Mouse (Mus musculus): Measurements from ENCODE around the gene Adgrd1. TPM values are rescaled to one million over a fixed set of nuclear protein-coding genes. Genes with fewer than 3 reads are reported as not detected.

Adgrd1 gene
- polyA plus RNA-seq, 1 experiment from 2014 or later: 0.15 TPM

DNA sequence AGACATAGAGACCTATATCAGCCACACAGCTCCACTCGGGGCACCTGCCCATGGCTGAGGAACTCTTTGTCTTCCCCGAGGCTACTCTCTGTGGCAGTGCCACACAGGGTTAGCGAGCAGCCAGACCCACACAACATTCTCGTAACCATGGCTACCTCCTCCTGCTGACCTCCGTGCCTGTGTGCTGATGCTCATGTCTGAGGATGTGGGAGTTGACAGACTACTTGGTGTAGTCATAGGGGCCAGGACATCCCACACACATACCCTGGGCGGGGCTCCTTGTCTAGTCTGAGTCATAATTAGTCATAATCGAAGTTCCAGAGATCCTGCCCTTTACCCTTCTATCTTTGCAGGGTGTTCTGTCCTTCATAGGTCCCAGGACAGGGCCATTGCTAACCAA is 93.5 kb downstream of the Adgrd1 start:
- 67% methylated on average over 7 of the region's 7 CpGs for WGBS
- H3K27ac ChIP-seq (ENCODE audit: low read depth, low read length): no peak overlapping the region

DNA sequence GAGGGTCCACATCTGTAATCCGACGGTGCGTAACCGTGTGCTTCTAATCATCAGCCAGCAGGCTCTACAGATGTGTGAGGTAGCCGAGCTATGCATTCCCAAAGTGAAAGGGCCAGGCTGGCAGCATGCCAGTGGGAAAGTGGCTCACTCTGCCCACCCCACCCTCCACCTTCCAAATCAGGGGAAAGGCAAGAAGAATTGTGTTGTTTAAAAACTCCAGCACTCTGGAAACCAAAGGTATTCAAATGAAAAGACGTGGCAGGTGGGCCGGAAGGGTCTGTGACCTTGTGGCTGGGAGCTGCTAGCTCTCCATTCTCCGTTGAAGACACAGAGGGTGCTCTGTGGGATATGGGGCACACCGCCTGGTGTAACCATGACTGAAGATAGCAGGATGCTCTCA is 100.0 kb downstream of the Adgrd1 start:
- no peaks in the 10 kb centered on the region for H3K9me3 ChIP-seq (replicated peaks; ENCODE audit: control insufficient read depth, low read length)
- H3K9ac ChIP-seq (ENCODE audit: low read length): no peak overlapping the region
- H3K4me1 ChIP-seq (ENCODE audit: control insufficient read depth, insufficient read depth, low read length): peaks cover 8% of the 10 kb centered on the region
- no peak overlapping the region for H3K4me2 ChIP-seq (ENCODE audit: low read length)
- no peak overlapping the region for H3K4me3 ChIP-seq (ENCODE audit: low read depth, low read length)
- ATAC-seq (no peak), DNase-seq (ENCODE audit: low spot score) (no peak)
- no peaks in the 10 kb centered on the region for H3K27me3 ChIP-seq (replicated peaks; ENCODE audit: control insufficient read depth, insufficient read depth, low read length)
- no peaks in the 10 kb centered on the region for H3K36me3 ChIP-seq (ENCODE audit: control insufficient read depth, insufficient read depth, low read length)
- 42% methylated on average over 9 of the region's 9 CpGs for WGBS
- H3K27ac ChIP-seq (ENCODE audit: low read depth, low read length): no peak overlapping the region

More for the DNA sequence above, 93.5 kb downstream of the Adgrd1 start:
- Histone ChIP-seq H3K4me1 (ENCODE audit: control insufficient read depth, insufficient read depth, low read length) (no peaks in the 10 kb centered on the region), H3K4me3 (ENCODE audit: low read depth, low read length) (no peak overlapping the region), H3K9me3 (replicated peaks; ENCODE audit: control insufficient read depth, low read length) (no peaks in the 10 kb centered on the region), H3K9ac (ENCODE audit: low read length) (no peak overlapping the region), H3K27me3 (replicated peaks; ENCODE audit: control insufficient read depth, insufficient read depth, low read length) (no peaks in the 10 kb centered on the region), H3K36me3 (ENCODE audit: control insufficient read depth, insufficient read depth, low read length) (no peaks in the 10 kb centered on the region), H3K4me2 (ENCODE audit: low read length) (no peak overlapping the region)
- no peak for ATAC-seq
- no peak for DNase-seq (ENCODE audit: low spot score)

DNA sequence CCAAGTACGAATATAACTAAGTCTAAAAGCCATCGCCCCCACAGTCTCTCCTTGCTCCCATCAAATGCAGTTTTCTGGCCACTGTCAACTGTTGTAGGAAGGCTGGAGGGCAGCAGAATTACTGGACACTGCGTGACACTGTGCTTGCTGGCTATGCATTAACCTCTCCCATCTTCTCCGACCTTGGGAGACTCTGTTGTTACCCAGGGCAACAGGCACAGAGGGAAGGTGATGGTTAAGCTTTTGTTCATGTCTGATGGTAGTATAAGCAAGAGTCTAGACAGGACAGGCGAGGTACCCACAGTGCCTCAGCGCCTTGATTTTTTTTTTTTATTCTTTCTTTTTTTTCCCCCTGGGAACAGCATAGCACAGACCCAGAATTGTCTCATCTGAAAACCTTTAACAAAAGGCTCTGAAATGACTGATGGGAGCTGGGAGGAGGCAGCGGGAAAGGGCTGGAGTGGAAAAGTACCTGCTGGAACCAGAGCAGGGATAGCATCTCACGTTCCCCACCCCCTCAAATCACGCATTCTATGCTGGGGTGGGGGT is 100.5 kb downstream of the Adgrd1 start:
- H3K4me1 ChIP-seq (ENCODE audit: control insufficient read depth, insufficient read depth, low read length): peaks cover 8% of the 10 kb centered on the region
- 50% methylated on average over 9 of the region's 9 CpGs for WGBS
- no peak overlapping the region for H3K4me3 ChIP-seq (ENCODE audit: low read depth, low read length)
- H3K4me2 ChIP-seq (ENCODE audit: low read length): no peak overlapping the region
- no peaks in the 10 kb centered on the region for H3K27me3 ChIP-seq (replicated peaks; ENCODE audit: control insufficient read depth, insufficient read depth, low read length)
- H3K27ac ChIP-seq (ENCODE audit: low read depth, low read length): peak overlapping the region; percentile 36; the same call in 1 of the 2 replicates
- H3K36me3 ChIP-seq (ENCODE audit: control insufficient read depth, insufficient read depth, low read length): no peaks in the 10 kb centered on the region
- H3K9me3 ChIP-seq (replicated peaks; ENCODE audit: control insufficient read depth, low read length): no peaks in the 10 kb centered on the region
- DNase-seq (ENCODE audit: low spot score) (no peak), ATAC-seq (no peak)
- no peak overlapping the region for H3K9ac ChIP-seq (ENCODE audit: low read length)

DNA sequence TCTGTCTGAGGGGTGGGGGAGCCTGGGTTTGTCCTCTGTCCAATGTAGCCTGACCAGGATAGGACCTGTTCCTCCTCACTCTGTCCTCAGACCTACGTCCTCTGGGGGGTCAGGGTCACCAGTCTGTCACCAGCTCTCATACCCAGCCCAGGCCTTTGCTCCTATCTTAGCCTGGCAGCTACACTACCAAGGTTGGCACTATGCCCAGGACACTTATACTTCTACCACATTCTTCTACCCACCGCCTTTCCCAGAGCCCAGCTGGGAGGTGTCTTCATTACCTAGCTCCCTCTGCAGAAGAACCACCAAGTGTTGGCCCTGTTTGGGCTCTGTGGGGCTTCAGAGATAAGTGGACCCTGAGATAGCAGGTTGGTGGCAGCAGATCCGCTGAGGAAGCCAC is 103.6 kb downstream of the Adgrd1 start:
- Histone ChIP-seq H3K4me3 (ENCODE audit: low read depth, low read length) (no peak overlapping the region), H3K4me2 (ENCODE audit: low read length) (no peak overlapping the region), H3K4me1 (ENCODE audit: control insufficient read depth, insufficient read depth, low read length) (peaks cover 8% of the 10 kb centered on the region), H3K36me3 (ENCODE audit: control insufficient read depth, insufficient read depth, low read length) (no peaks in the 10 kb centered on the region), H3K27ac (ENCODE audit: low read depth, low read length) (no peak overlapping the region), H3K9me3 (replicated peaks; ENCODE audit: control insufficient read depth, low read length) (no peaks in the 10 kb centered on the region), H3K9ac (ENCODE audit: low read length) (no peak overlapping the region), H3K27me3 (replicated peaks; ENCODE audit: control insufficient read depth, insufficient read depth, low read length) (no peaks in the 10 kb centered on the region)
- 86% methylated on average over 3 of the region's 3 CpGs for WGBS
- ATAC-seq (no peak), DNase-seq (ENCODE audit: low spot score) (no peak)

DNA sequence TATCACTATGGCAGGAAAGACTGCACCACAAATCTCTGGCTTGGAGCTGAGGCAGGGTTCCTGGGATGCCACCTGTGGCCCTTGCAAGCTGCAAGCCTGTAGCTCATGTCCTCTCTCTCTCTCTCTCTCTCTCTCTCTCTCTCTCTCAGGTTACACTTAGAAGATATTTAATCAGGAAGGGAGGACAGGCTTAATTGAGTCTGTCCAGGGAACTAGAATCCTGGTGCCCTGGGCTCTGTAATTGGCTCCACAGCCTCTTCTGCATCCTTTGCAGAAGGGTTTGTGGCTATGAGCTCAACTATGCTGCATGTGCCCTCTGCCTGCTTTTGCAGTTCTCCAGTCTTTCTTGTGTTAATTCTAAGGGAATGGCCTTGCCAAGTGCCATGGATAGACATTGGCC is 111.7 kb downstream of the Adgrd1 start:
- Histone ChIP-seq H3K9ac (ENCODE audit: low read length) (no peak overlapping the region), H3K36me3 (ENCODE audit: control insufficient read depth, insufficient read depth, low read length) (no peaks in the 10 kb centered on the region), H3K9me3 (replicated peaks; ENCODE audit: control insufficient read depth, low read length) (no peaks in the 10 kb centered on the region), H3K4me1 (ENCODE audit: control insufficient read depth, insufficient read depth, low read length) (0 out of 2 replicates have a peak, but pooled peaks cover 3% of the 10 kb centered on the region), H3K27ac (ENCODE audit: low read depth, low read length) (no peak overlapping the region), H3K4me3 (ENCODE audit: low read depth, low read length) (no peak overlapping the region), H3K27me3 (replicated peaks; ENCODE audit: control insufficient read depth, insufficient read depth, low read length) (no peaks in the 10 kb centered on the region), H3K4me2 (ENCODE audit: low read length) (no peak overlapping the region)
- ATAC-seq (no peak), DNase-seq (ENCODE audit: low spot score) (no peak)

DNA sequence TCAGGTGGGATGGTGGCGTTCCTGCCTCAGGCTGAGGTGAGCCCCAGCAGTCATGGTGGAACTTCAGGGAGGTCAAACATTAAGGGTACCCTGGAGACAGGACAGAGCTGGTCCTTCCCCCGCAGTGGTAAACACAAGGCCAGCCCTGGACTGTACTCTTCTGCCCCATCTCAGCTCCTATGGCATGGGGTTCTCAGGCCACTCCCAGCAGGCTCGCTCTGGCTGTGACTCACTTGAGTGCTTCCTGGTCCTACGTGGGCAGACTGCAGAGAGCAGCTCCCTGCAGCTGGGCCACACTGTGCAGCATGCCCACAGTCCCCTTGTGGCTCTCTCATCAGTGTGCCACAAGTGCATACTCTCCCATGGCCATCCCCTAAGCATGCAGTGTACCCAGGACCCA is 112.3 kb downstream of the Adgrd1 start:
- no peak overlapping the region for H3K27ac ChIP-seq (ENCODE audit: low read depth, low read length)
- H3K4me3 ChIP-seq (ENCODE audit: low read depth, low read length): no peak overlapping the region
- H3K9me3 ChIP-seq (replicated peaks; ENCODE audit: control insufficient read depth, low read length): no peaks in the 10 kb centered on the region
- ATAC-seq (no peak), DNase-seq (ENCODE audit: low spot score) (no peak)
- H3K4me1 ChIP-seq (ENCODE audit: control insufficient read depth, insufficient read depth, low read length): 0 out of 2 replicates have a peak, but pooled peaks cover 3% of the 10 kb centered on the region
- 73% methylated on average over 4 of the region's 4 CpGs for WGBS
- H3K9ac ChIP-seq (ENCODE audit: low read length): no peak overlapping the region
- H3K27me3 ChIP-seq (replicated peaks; ENCODE audit: control insufficient read depth, insufficient read depth, low read length): no peaks in the 10 kb centered on the region
- H3K36me3 ChIP-seq (ENCODE audit: control insufficient read depth, insufficient read depth, low read length): no peaks in the 10 kb centered on the region
- no peak overlapping the region for H3K4me2 ChIP-seq (ENCODE audit: low read length)

DNA sequence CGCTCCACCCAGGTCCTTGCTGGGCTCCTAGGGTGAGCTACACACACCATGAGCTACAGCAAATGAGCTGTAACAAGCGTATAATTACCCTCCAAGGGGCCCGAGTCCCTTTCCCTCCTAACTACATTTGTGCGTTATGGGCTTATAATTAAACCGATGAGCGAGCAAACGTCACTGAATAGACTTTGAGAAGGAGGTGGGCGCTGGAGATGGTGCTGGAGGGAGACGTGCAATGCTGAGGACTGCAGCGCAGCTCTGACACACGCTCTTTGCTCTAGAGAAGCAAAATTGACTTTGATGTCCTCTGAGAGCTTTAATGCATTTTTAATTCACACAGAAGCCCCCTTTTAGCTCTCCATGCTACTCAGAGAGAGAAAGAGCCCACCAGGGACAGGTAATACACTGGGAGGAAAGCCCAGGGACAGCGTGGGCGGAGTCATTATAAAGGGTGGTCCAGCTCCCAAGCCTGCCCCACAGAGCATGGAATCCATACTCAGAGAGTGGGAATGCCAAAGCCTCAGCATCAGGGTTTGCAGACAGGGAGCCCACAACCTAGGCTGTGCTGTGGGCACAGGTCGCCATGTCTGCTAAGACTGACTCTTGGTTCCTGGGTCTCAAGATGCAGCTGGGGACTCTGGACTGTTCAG is 115.0 kb downstream of the Adgrd1 start:
- Histone ChIP-seq H3K36me3 (ENCODE audit: control insufficient read depth, insufficient read depth, low read length) (no peaks in the 10 kb centered on the region), H3K9me3 (replicated peaks; ENCODE audit: control insufficient read depth, low read length) (no peaks in the 10 kb centered on the region), H3K27me3 (replicated peaks; ENCODE audit: control insufficient read depth, insufficient read depth, low read length) (no peaks in the 10 kb centered on the region), H3K27ac (ENCODE audit: low read depth, low read length) (no peak overlapping the region), H3K4me1 (ENCODE audit: control insufficient read depth, insufficient read depth, low read length) (0 out of 2 replicates have a peak, but pooled peaks cover 3% of the 10 kb centered on the region), H3K9ac (ENCODE audit: low read length) (0 out of 2 replicates have a peak overlapping the region, but pooled peaks have one; percentile 7), H3K4me2 (ENCODE audit: low read length) (no peak overlapping the region), H3K4me3 (ENCODE audit: low read depth, low read length) (no peak overlapping the region)
- DNase-seq (ENCODE audit: low spot score) (peak; percentile 35), ATAC-seq (no peak)
- 42% methylated on average over 14 of the region's 14 CpGs for WGBS

DNA sequence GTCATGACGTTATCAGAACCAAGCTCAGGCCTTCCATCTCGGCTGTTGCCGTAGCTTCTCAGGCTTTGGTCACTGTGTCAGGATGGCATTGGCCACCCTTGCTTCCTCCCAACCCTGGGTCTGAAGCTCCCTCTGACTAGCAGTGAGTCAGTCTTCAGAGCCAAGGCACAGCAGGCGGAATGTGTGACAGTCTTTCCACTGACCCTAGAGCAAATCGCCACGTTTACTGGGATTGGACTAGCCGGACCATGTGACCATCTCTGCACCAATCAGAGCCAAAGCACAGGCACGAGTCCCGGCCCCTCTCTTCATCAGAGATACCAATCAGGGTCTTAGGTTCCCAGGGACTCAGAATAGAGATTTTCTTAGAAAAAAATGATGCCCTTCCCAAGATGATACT is 117.5 kb downstream of the Adgrd1 start:
- no peaks in the 10 kb centered on the region for H3K27me3 ChIP-seq (replicated peaks; ENCODE audit: control insufficient read depth, insufficient read depth, low read length)
- H3K36me3 ChIP-seq (ENCODE audit: control insufficient read depth, insufficient read depth, low read length): no peaks in the 10 kb centered on the region
- no peak overlapping the region for H3K27ac ChIP-seq (ENCODE audit: low read depth, low read length)
- ATAC-seq (no peak), DNase-seq (ENCODE audit: low spot score) (peak; percentile 41)
- H3K4me3 ChIP-seq (ENCODE audit: low read depth, low read length): no peak overlapping the region
- peaks cover 16% of the 10 kb centered on the region for H3K4me1 ChIP-seq (ENCODE audit: control insufficient read depth, insufficient read depth, low read length)
- no peak overlapping the region for H3K9ac ChIP-seq (ENCODE audit: low read length)
- no peak overlapping the region for H3K4me2 ChIP-seq (ENCODE audit: low read length)
- WGBS: 44% methylated on average over 9 of the region's 9 CpGs
- no peaks in the 10 kb centered on the region for H3K9me3 ChIP-seq (replicated peaks; ENCODE audit: control insufficient read depth, low read length)

DNA sequence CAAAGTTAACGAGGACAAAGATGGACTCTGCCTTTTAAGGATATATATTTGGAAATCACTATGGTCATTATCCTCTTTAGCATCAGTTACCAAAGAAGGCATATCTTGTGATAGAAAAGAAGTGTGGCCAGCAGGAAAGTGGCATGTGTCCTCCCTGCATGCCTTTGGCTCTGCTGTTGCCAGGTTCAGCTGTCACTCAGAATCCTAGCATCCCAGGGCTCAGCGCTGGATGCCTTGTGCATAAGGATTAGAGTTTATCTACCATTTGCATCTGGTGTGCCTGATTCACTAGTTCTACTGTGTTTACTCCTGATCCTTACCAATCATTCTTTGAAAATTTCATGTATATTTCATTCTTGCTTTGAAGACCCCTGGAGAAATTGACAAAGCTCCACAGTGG is 119.5 kb downstream of the Adgrd1 start:
- no peaks in the 10 kb centered on the region for H3K36me3 ChIP-seq (ENCODE audit: control insufficient read depth, insufficient read depth, low read length)
- no peak overlapping the region for H3K9ac ChIP-seq (ENCODE audit: low read length)
- 78% methylated on average over 2 of the region's 2 CpGs for WGBS
- no peak overlapping the region for H3K4me3 ChIP-seq (ENCODE audit: low read depth, low read length)
- no peaks in the 10 kb centered on the region for H3K9me3 ChIP-seq (replicated peaks; ENCODE audit: control insufficient read depth, low read length)
- ATAC-seq (no peak), DNase-seq (ENCODE audit: low spot score) (no peak)
- H3K4me2 ChIP-seq (ENCODE audit: low read length): no peak overlapping the region
- no peak overlapping the region for H3K27ac ChIP-seq (ENCODE audit: low read depth, low read length)
- H3K4me1 ChIP-seq (ENCODE audit: control insufficient read depth, insufficient read depth, low read length): peaks cover 16% of the 10 kb centered on the region
- no peaks in the 10 kb centered on the region for H3K27me3 ChIP-seq (replicated peaks; ENCODE audit: control insufficient read depth, insufficient read depth, low read length)

Data from forebrain, embryonic 14.5 days (tissue).